Mouse (Mus musculus) liver, postnatal 0 days (tissue): Measurements from ENCODE around the gene BC003965.

Source experiments
- CTCF ChIP-seq: sonication (generic); IDR thresholded peaks from 2 replicates; pipeline ENCODE4 v1.5.1; 2016; ENCODE audit warnings: antibody characterized with exemption, low read depth
- EP300 ChIP-seq: IDR thresholded peaks from 2 replicates; pipeline ENCODE4 v1.6.1; 2016; ENCODE audit warnings: antibody characterized with exemption, low read depth, mild to moderate bottlenecking

GRCm38 (mm10) chr17:25165970-25166671 lies 18.2 kb upstream of the BC003965 start:
- TF ChIP-seq CTCF (no peak), EP300 (no peak)
